Mouse (Mus musculus) right cerebral cortex, adult 18-20 months (tissue): ENCODE data around the gene Slc17a2.

Experiments used
- DNase-seq: peaks from one replicate; pipeline ENCODE4 v3.0.0; 2022; ENCODE audit warnings: mixed read lengths

Slc17a2 gene

DNA sequence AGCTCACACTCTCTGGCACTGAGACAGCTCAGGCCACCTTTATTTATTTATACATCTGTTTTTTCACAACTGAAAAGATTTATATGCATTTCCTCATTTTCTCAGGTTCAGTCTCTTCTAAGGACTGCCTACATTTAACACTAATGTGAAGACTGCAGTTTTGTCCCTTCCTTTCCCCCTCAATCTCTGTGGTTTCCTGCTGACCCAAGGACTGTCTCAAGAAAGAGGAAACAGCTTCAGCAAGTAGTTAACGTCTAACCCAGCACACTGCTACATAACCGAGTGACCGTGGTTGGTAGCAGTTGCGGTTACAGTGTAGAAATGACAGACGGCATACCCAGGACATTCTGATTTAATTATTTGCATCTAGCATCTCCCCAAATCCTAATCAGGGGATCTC lies 7.4 kb upstream of the Slc17a2 start:
- DNase-seq = no peak

DNA sequence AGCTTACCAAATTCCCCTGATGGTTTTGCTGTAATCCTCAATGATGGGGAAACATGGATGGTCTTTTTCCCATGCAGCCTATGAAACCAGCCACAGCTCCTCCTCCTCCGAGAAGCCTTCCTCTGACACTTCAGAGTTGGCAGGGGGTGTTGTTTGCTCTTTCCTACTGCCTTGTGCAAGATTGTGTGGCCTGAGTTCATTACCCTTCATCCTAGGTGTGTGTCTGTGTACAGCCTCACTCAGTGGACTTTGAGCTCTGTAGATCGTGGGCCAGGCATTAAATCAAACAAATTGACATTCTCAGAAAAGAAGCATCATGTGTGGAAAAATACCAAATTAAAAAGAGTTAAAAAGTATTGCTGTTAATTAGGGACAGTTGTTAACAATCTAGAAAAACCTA lies 2.3 kb upstream of the Slc17a2 start:
- no peak for DNase-seq

DNA sequence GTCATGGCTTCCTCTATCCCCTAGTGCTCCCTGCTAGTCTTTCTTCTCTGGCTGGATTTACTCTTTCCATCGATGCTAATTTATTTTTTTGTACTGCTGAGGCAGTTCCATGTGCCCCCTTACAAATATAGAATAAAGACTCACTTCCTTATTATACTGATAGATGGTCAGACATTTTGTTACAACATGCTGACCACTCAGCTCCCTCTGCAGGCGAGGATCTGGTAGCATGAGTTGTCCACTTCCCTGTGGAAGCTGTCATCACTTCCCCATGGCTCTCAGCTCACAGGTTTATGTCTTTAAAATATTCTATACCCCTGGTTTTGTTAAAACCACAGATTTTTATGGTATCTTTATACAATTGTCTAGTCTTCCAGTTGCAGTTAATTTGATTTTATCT lies 9.4 kb downstream of the Slc17a2 start:
- no peak for DNase-seq

DNA sequence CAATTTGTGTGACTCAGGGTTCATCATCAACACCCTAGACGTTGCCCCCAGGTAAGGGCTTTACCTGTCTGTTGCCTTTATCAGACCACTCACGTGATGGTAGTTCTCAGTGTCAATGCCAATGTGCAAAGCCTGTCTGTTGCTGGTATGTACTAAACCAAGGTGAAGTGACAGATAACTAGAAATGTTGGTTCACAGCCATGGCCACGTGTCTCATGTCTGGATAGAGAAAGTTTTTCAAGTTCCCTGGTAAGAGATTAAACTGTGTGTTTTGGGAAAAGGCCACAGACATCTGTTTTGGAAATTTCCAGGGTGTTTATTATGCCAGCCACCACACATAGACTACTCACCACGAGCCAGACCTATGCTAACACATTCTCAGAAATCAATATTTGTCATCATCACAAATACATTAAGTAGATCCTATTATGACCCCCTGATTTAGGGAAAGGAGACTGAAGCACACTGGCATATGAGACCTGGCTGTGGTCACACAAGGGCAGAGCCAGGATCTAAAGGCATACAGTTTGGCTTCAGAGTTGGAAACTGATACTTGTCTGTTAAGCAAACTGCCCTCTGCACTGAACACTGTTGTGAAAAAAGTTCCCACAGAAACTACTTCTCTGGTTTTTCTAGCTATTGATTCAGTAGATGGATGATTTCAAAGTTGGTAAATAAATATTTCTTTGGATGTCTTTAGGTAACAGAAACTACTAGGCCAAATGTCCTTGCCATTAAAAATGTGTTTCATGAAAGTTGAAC lies 13.6 kb downstream of the Slc17a2 start:
- no peak for DNase-seq

DNA sequence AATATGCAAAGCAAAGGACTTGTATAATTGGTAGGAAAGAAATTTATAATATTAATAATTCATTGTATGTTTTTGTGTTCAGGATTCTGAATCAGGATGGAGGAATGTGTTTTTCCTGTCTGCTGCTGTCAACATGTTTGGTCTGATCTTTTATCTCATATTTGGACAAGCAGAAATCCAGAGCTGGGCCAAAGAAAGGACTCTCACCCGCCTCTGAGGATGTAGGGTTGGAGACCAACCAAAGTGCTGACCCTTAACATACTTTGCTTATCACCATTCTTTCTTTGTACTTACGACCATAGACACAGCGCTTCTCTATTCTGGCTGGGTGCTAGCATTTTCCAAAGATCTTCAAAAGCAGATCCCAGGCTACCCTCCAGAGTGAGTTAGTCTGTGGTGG lies 15.4 kb downstream of the Slc17a2 start:
- no peak for DNase-seq

DNA sequence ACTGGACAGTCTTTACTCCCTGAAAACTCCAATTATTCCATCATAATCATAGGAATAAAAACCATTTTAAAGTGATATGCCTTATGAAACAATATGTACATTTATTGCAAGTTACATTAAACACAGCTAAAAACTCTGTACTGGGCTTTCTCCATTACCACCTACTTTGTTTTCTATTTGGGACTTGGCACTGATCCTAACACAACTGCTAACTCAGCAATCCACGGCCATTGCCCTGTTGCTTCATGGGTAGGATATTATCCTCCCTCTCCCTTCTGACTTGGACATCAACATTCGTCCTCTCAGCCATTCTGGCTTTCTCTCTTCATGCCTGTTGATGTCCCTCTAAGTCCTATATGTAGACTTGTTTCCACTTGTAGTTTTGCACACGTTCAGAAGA lies 19.8 kb downstream of the Slc17a2 start:
- no peak for DNase-seq

DNA sequence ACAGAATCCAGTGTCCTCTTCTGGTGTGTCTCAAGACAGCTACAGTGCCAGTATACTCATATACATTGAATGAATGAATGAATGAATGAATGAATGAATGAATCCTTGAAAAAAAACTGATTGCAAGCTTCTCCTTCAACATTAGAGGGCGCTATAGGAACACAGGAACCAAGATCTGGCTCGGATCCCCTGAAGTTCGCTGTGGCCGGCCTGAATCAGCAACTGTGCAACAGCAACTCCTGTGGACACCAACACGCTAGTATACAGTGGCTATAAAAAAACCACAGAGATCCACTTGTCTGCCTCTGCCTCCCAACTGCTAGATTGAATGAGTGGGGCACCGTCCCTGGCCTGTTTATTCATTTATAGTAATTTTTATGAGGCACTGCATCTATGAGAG lies 26.3 kb downstream of the Slc17a2 start:
- peak; percentile 34 for DNase-seq

DNA sequence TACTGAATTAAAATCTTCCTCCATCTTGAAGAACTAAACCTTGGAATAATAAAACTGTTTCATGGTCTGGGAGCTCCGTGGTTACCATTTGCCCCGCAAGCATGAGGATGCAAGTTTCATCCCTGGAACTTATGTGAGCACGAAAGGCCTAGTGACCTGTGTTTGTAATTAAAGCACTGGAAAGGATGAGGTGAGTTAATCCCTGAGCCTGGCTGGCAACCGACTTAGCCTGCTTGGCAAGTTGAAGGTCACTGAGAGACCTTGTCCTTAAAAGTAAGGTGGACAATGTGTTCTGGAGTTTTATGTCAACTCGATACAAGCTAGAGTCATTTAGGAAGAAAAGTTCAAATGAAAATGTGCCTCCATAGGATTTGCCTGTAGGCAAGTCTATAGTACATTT lies 28.0 kb downstream of the Slc17a2 start:
- DNase-seq = no peak

DNA sequence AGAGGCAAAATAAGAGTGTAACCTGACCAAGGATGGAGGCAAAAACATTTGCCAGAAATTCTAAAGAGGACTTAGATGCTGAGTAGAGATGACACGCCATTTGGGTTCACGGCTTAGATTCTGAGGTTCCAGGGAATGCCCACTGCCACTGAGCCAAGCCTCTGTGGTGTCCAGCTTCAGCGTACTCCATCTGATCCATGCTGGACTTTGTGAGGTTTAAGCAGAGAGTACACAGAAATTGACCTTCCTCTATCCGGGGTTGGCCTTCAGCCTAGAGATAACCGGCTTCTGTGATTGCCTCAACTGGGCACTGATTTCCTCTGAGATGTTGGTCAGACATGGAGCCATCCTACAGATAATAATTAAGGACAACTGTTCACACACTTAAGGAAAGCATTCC lies 29.8 kb downstream of the Slc17a2 start:
- no peak for DNase-seq

DNA sequence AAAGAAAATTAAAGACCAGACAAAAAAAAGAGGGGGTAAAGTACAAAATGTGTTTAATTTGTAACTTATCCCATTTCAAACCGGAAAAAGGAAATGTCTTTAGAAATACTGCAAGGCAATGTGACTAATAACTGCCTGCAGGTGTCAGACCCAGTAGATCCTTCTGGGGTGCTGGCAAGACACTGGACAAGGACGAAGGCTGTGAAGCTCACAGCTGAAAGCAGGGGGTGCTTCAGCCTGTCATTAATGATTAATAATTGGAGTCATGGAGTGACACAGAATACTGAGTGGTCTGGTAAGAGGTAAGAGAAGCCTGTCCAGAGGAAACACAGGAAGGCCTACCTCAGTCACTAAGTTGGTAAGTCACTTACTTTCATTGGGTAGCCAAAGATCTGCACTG lies 32.5 kb downstream of the Slc17a2 start, which contains the start of gene Slc17a3:
Gene Slc17a3 (plus strand): TSS at position 127 of the 400 bp plus-strand sequence.
- no peak for DNase-seq

DNA sequence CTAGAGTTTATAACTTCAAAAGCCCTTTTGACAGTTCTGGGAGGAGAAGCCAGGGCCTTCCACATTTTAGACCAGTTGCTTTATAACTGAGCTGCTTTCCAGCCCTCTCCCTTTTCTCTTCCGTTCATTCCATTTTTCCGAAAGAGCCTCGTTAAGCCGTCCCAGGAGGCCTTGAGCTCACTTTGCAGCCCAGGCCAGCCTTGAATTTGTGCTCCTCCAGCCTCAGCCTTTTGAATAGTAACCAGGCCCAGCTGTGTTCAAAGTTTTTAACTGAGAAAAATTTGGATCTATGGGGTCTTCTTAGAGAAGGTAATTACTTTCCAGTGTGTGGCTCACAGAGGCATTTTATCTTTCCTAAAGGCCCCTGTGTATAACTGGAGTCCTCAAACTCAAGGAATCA lies 39.1 kb downstream of the Slc17a2 start:
- no peak for DNase-seq

DNA sequence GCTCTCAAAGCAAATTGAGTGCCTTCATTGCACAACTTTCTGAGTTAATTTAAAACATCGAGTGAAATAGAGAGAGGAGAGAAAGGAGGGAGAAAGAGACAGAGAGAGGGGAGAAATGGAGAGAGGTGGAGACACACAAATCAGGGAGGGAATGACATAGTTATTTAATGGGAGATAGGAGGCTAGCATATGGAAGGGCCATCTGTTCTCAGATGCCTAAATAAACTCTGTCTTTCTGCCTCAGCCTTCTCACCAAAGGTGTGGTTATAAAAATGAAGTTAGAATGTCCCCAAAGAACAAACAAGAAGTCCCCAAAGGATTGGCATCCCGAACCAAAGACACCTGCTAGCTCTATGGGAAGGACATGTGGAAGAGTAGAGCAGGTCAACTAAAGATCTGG lies 42.5 kb downstream of the Slc17a2 start:
- peak; percentile 39 for DNase-seq

DNA sequence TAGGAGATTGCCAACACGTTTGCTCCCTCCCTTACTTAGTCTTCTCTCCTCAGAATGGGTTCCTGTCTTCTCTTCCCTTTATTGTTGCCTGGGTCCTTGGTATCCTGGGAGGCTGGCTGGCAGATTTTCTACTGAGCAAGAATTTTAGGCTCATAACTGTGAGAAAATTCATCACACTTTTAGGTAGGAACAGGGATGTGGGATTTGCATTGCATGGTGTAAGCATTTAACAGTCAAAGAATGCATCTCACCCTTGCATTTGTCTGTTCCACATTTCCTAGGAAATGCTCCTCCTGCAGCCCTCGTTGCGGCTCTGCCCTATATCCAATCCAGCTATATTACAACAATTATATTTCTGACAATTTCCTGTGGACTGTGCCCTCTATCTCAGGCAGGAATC lies 49.6 kb downstream of the Slc17a2 start:
- DNase-seq = peak; percentile 8

DNA sequence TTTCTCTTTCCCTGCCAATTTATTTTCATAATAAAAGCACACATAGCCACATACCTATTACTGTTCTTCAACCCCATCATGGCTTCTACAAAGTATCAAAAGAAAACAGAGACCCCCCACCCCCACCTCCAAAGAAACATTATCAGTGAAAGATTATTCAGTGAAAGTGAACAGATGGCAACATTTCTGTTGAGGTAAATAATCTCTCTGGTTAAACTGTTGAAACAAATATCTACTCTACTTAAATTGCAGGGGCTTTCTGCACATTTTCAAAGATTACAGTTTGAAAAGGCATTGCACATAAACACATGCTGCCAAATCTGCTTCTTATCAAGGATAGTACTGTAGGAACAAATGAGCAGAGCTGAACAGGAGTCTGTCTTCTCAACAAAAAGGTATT lies 55.0 kb downstream of the Slc17a2 start:
- DNase-seq = no peak

DNA sequence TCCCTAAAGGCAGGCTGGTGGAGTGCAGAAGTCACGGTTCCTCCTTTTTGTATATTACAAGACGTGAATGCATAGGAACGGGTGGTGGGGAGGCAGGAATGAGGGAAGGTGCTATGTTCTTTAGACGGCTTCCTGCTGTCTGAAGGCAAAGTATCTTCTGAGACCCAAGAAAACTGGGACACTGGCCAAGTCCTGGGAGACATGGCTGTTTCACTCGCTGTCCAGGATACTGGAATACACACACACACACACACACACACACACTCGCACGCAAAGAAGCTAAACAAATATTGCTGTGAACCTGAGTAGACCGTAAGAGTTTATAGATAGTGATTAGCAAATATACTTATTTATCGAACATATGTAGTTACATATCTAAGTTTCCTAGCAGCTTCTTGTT lies 57.9 kb downstream of the Slc17a2 start:
- no peak for DNase-seq

DNA sequence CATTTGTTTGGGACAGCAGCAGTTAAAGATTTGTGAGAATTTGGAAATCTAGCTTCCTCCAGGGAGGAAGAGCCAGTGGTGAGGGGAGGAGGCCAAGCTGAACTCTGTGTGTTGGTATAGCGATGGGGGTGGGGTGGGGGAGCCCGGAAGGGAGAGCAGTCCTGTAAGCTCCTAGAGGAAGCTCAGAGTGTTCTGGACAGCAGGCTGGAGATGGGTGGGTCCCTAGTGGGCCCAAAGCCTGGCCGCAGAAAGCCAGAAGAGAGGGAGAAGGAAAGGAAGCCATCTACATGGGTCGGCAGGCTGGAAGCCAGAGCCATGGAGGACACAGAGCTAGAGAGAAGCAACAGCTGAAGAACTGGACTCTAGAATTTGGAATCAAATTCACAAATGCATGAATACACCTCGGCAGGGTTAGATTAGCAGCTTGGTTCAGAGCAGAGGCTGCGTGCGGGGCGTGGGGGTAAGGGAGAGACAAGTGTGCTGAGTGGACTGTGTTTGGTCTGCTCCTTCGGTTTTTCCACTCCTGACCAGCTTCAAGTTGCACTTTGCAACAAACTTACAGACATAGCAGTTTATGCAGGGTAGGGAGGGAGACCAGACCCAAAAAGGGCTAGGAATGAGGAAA lies 59.4 kb downstream of the Slc17a2 start:
- no peak for DNase-seq

DNA sequence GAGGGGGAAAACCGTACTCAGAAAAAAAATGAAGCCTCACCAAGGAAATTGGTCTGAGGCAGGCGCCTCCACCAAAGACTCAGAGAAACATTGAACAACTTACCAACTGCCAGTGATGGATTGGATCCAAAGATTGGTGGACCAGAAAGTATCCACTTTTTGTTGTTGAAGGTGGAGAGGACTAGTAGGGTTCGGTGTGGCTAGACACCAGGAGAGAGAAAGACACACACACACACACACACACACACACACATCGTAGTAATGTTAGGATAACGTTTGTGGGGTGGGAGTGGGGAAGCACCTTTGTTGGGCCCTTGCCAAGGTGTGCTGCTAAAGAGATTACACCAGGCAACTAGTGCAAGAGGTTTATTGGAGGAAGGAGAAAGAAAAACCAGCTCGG lies 60.2 kb downstream of the Slc17a2 start:
- no peak for DNase-seq

DNA sequence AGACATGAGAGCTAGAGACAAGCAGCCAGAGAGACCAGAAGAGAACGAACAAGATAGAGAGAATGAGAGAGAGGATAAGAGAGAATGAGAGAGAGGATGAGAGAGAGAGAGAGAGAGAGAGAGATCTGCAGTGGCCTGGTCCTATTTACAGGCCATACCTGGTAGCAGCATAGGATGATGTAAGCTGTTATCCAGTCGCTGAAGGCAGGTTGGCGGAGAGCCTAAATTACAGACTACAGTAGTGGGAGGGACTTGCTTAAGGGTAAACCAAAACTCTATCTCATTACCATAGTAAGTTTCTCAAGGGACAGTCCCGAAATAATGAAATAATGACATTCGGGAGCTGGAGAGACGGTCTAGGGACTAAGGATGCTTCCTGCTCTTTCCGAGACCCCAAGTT lies 60.6 kb downstream of the Slc17a2 start, which contains the start of gene Slc17a1:
Gene Slc17a1 (plus strand): TSS at position 346 of the 400 bp plus-strand sequence.
- no peak for DNase-seq

DNA sequence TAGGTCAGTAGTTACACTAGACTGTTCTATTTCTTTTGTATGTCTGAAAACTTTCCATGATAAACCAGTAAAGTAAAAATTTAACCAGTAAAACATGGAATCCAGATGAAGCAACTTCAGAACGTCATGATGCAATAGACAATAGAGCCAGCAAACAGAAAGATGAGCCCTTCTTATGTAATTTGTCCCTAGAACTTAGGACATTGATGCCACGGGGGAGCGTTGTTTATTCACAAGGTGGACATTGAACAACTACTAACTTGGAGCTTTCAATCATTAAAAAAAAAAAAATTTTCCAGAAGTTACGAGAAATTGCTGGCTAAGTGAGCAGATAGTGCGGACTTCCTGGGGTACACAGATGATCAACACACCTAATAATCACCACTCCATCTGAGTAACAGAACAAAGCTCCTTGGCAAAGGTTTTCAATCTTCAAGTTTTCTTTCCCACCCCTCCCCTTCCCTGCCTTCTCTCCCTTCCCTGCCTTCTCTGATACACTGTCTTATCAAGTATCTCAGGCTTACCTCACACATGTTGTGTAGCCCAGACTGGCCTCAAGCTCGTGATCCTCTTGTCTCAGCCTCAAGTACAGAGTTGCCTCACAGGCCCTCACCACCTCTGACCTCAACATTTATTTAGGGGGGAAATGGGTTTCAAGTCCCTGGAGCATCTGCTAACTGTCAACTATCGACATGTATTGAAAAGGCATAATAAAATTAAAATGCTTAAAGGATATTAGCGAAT lies 62.2 kb downstream of the Slc17a2 start:
- DNase-seq = no peak

DNA sequence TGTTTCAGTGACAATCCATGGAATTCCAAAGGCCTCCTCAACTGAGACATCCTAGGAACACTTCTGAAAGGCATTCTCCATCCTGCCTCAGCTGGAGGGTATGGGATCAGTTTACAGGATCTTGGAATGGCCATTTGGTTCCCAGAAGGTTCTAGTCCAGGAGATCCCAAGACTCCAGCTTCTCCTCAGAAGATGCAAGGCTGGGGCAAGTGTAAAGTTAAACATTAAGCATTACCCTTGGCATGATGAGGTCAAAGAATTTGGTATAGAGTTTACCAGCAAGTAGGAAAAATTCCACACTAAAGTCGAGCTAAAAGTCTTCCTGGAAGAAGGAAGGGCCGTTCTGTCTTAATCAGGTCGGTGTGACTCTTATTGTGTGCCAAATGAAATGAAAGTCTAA lies 63.2 kb downstream of the Slc17a2 start:
- no peak for DNase-seq

DNA sequence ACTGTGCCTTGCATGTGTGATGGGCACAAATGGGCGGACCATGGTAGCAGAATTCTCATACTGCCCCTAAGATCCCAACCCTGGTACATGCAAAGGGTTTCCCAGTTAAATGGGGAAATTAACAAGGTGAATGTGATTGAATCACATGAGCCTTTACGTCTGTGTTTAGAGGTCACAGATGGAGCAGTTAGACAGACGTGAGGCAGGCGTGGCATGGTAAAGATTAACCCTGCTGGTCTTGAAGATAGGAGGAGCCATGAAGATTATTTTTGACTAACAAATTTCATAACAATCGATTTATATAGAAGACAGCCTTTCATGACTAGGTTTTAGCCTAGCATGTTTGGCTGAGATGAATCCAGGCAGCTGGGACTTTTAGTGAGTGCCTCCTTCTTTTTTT lies 66.3 kb downstream of the Slc17a2 start:
- DNase-seq = no peak
